Mouse (Mus musculus) E14TG2a.4 (cell line): ENCODE measurements around the gene Fam240b.

Experiments
- CTCF ChIP-seq: conservative IDR thresholded peaks from 2 replicates; pipeline ENCODE4 v1.5.1; 2014; ENCODE audit warnings: low read length
- NANOG ChIP-seq: IDR thresholded peaks from 2 replicates; pipeline ENCODE4 v1.6.1; 2014; ENCODE audit warnings: borderline replicate concordance, low read length, mixed read lengths
- POU5F1 ChIP-seq: IDR thresholded peaks from 2 replicates; pipeline ENCODE4 v1.6.1; 2014; ENCODE audit warnings: low read length, borderline replicate concordance

GRCm38 (mm10) chr13:64530139-64530538, 32.5 kb upstream of the Fam240b start:
- TF ChIP-seq CTCF (no peak), NANOG (no peak), POU5F1 (no peak)
